16 mouse cellular contexts compared by ENCODE assay signal in genomic region chr19:40346908-40347307, GRCm38 (mm10).
A peak's percentile ranks its signal among the peaks of the same experiment; 100 is the strongest.
DNase-seq lines count a peak whose midpoint lies in the region; ATAC-seq lines count a peak whose summit lies in the region.
"Had no signal": no experiment of that assay in that cellular context is flagged by ENCODE, and none has a peak within 500 bp of the region (broad histone marks: within the 10 kb centered on the region; RNA-seq: fewer than 3 reads in every experiment).

No protein-coding gene starts in this region.

- no peak overlapping the region for H3K4me2 ChIP-seq in forebrain, embryonic 15.5 days (replicated peaks)
- H3K4me2 ChIP-seq in forebrain, embryonic 12.5 days: no peak overlapping the region
- no peak overlapping the region for H3K4me2 ChIP-seq in hindbrain, embryonic 15.5 days
- no peak overlapping the region for H3K4me2 ChIP-seq in hindbrain, embryonic 14.5 days (replicated peaks)
- no peak overlapping the region for H3K4me2 ChIP-seq in lung, embryonic 16.5 days (ENCODE audit: low read depth, low read length)
- H3K4me2 ChIP-seq: embryonic facial prominence, embryonic 12.5 days; liver, embryonic 12.5 days had no signal

- no peak overlapping the region for H3K9ac ChIP-seq in forebrain, embryonic 15.5 days (replicated peaks)
- no peak overlapping the region for H3K9ac ChIP-seq in forebrain, embryonic 12.5 days
- no peak overlapping the region for H3K9ac ChIP-seq in hindbrain, embryonic 15.5 days
- H3K9ac ChIP-seq in hindbrain, embryonic 14.5 days: no peak overlapping the region
- H3K9ac ChIP-seq in lung, embryonic 16.5 days (ENCODE audit: low read length): no peak overlapping the region
- H3K9ac ChIP-seq: embryonic facial prominence, embryonic 12.5 days; liver, embryonic 12.5 days had no signal

- H3K27me3 ChIP-seq in forebrain, embryonic 15.5 days: no peaks in the 10 kb centered on the region
- H3K27me3 ChIP-seq in forebrain, embryonic 12.5 days: no peaks in the 10 kb centered on the region
- H3K27me3 ChIP-seq in hindbrain, embryonic 15.5 days: no peaks in the 10 kb centered on the region
- H3K27me3 ChIP-seq in hindbrain, embryonic 14.5 days (ENCODE audit: control insufficient read depth, insufficient read depth, low read length): no peaks in the 10 kb centered on the region
- no peaks in the 10 kb centered on the region for H3K27me3 ChIP-seq in lung, embryonic 16.5 days (ENCODE audit: control insufficient read depth, insufficient read depth, low read depth, low read length)
- H3K27me3 ChIP-seq: embryonic facial prominence, embryonic 12.5 days; liver, embryonic 12.5 days had no signal

- intact Hi-C loops in left cerebral cortex, postnatal 14 days (cut with DNase I): no loop called here

- H3K27ac ChIP-seq in forebrain, embryonic 15.5 days (replicated peaks): peak overlapping the region; percentile 79; the same call in 1 of the 2 replicates
- no peak overlapping the region for H3K27ac ChIP-seq in forebrain, embryonic 12.5 days
- peak overlapping the region; percentile 13 for H3K27ac ChIP-seq in hindbrain, embryonic 15.5 days (replicated peaks)
- no peak overlapping the region for H3K27ac ChIP-seq in hindbrain, embryonic 14.5 days
- peak overlapping the region; percentile 55; the same call in 1 of the 2 replicates for H3K27ac ChIP-seq in lung, embryonic 16.5 days (ENCODE audit: low read length)
- H3K27ac ChIP-seq: embryonic facial prominence, embryonic 12.5 days; limb, embryonic 10.5 days; liver, embryonic 12.5 days had no signal

- H3K9me3 ChIP-seq in forebrain, embryonic 15.5 days: no peaks in the 10 kb centered on the region
- no peaks in the 10 kb centered on the region for H3K9me3 ChIP-seq in forebrain, embryonic 12.5 days
- H3K9me3 ChIP-seq in hindbrain, embryonic 15.5 days: no peaks in the 10 kb centered on the region
- H3K9me3 ChIP-seq in hindbrain, embryonic 14.5 days (ENCODE audit: control insufficient read depth, low read length): no peaks in the 10 kb centered on the region
- H3K9me3 ChIP-seq in lung, embryonic 16.5 days (ENCODE audit: control insufficient read depth, low read length): no peaks in the 10 kb centered on the region
- H3K9me3 ChIP-seq: embryonic facial prominence, embryonic 12.5 days; limb, embryonic 10.5 days; liver, embryonic 12.5 days; midbrain, embryonic 10.5 days had no signal

- DNase-seq in hindbrain, embryonic 14.5 days (ENCODE audit: low spot score): no peak
- DNase-seq in lung, postnatal 14 days: no peak
- no peak for DNase-seq in left cerebral cortex, postnatal 14 days (ENCODE audit: low spot score in 2 of 2)
- DNase-seq: cerebellum, postnatal 36 days; kidney, postnatal 36 days; layer of hippocampus, postnatal 36 days; thymus, postnatal 36 days had no signal

- no peak for ATAC-seq in forebrain, embryonic 15.5 days (replicated peaks)
- ATAC-seq in forebrain, embryonic 12.5 days (ENCODE audit: low FRiP score): no peak
- ATAC-seq in hindbrain, embryonic 15.5 days (ENCODE audit: low FRiP score, low read depth): no peak
- ATAC-seq in hindbrain, embryonic 14.5 days (ENCODE audit: low FRiP score): no peak
- ATAC-seq in lung, embryonic 16.5 days (ENCODE audit: low read depth): peak; percentile 23; the same call in 1 of the 2 replicates
- ATAC-seq: inflammation-experienced regulatory T-cells, adult 6 months; liver, embryonic 12.5 days had no signal

- 70% methylated on average over 3 of the region's 3 CpGs for WGBS in forebrain, embryonic 15.5 days
- 85% methylated on average over 3 of the region's 3 CpGs for WGBS in forebrain, embryonic 12.5 days
- WGBS in hindbrain, embryonic 15.5 days: 84% methylated on average over 3 of the region's 3 CpGs
- WGBS in hindbrain, embryonic 14.5 days: 81% methylated on average over 3 of the region's 3 CpGs
- WGBS in lung, embryonic 16.5 days: 44% methylated on average over 3 of the region's 3 CpGs

- H3K36me3 ChIP-seq in forebrain, embryonic 15.5 days: peaks cover 9% of the 10 kb centered on the region
- H3K36me3 ChIP-seq in forebrain, embryonic 12.5 days (replicated peaks): no peaks in the 10 kb centered on the region; the same call in 1 of the 2 replicates
- H3K36me3 ChIP-seq in hindbrain, embryonic 15.5 days: peaks cover 12% of the 10 kb centered on the region; the same call in 1 of the 2 replicates
- H3K36me3 ChIP-seq in hindbrain, embryonic 14.5 days (replicated peaks; ENCODE audit: control insufficient read depth, insufficient read depth): peaks cover 35% of the 10 kb centered on the region
- H3K36me3 ChIP-seq in lung, embryonic 16.5 days (ENCODE audit: control insufficient read depth, insufficient read depth, low read length): no peaks in the 10 kb centered on the region; the same call in 1 of the 2 replicates
- H3K36me3 ChIP-seq: embryonic facial prominence, embryonic 12.5 days; limb, embryonic 10.5 days; midbrain, embryonic 10.5 days had no signal

- no peak overlapping the region for H3K4me3 ChIP-seq in forebrain, embryonic 15.5 days
- no peak overlapping the region for H3K4me3 ChIP-seq in forebrain, embryonic 12.5 days (replicated peaks)
- H3K4me3 ChIP-seq in hindbrain, embryonic 15.5 days: no peak overlapping the region
- no peak overlapping the region for H3K4me3 ChIP-seq in hindbrain, embryonic 14.5 days (replicated peaks; ENCODE audit: low read length)
- H3K4me3 ChIP-seq in lung, embryonic 16.5 days (ENCODE audit: low read length): no peak overlapping the region
- H3K4me3 ChIP-seq: embryonic facial prominence, embryonic 12.5 days; limb, embryonic 10.5 days; liver, embryonic 12.5 days; midbrain, embryonic 10.5 days had no signal

- peaks cover 41% of the 10 kb centered on the region for H3K4me1 ChIP-seq in forebrain, embryonic 15.5 days
- peaks cover 36% of the 10 kb centered on the region for H3K4me1 ChIP-seq in forebrain, embryonic 12.5 days
- H3K4me1 ChIP-seq in hindbrain, embryonic 15.5 days (replicated peaks): peaks cover 32% of the 10 kb centered on the region
- peaks cover 10% of the 10 kb centered on the region; the same call in 1 of the 2 replicates for H3K4me1 ChIP-seq in hindbrain, embryonic 14.5 days (replicated peaks; ENCODE audit: control insufficient read depth, insufficient read depth, low read length)
- H3K4me1 ChIP-seq in lung, embryonic 16.5 days (replicated peaks; ENCODE audit: control insufficient read depth, insufficient read depth, low read length): peaks cover 7% of the 10 kb centered on the region
- H3K4me1 ChIP-seq: embryonic facial prominence, embryonic 12.5 days; limb, embryonic 10.5 days; liver, embryonic 12.5 days had no signal

Comparison
In these comparisons a context has a peak if more than half of its experiments do, and no peak if none do; other contexts are left out.
1. H3K27ac ChIP-seq: peak in forebrain, embryonic 15.5 days (single experiment), hindbrain, embryonic 15.5 days (single experiment) and lung, embryonic 16.5 days (single experiment); none in forebrain, embryonic 12.5 days (single experiment) and hindbrain, embryonic 14.5 days (single experiment).